Mouse (Mus musculus) forebrain, embryonic 16.5 days (tissue): Measurements from ENCODE around the gene B4galnt1. TPM values are rescaled to one million over a fixed set of nuclear protein-coding genes. Genes with fewer than 3 reads are reported as not detected.
"Not testable (repeated sequence)": the region's sequence is repeated elsewhere in the genome, so short reads cannot be mapped to it uniquely, and the experiment has no call there.

ENCODE experiments used
- ATAC-seq: fragments of 200-750 bp; cut with Nextera tagmentation; 2 replicates; pipeline ENCODE4 v1.8.0; 2017; ENCODE audit warnings: mild to moderate bottlenecking, moderate library complexity
- H3K27ac ChIP-seq: fragments of 300-500 bp; sonication (generic); 2 replicates; pipeline ENCODE4 v1.5.1; 2014; ENCODE audit warnings: low read length, control low read depth
- H3K27me3 ChIP-seq: fragments of 300-500 bp; sonication (generic); replicated peaks from 2 replicates; pipeline ENCODE4 v1.6.1; 2014; ENCODE audit warnings: low read length; ENCODE audit not compliant: control insufficient read depth, insufficient read depth
- H3K36me3 ChIP-seq: fragments of 300-500 bp; sonication (generic); 2 replicates; pipeline ENCODE4 v1.6.1; 2014; ENCODE audit not compliant: control insufficient read depth, insufficient read depth
- H3K4me1 ChIP-seq: fragments of 300-500 bp; sonication (generic); replicated peaks from 2 replicates; pipeline ENCODE4 v1.6.1; 2014; ENCODE audit warnings: low read length; ENCODE audit not compliant: control insufficient read depth, insufficient read depth
- H3K4me2 ChIP-seq: fragments of 300-500 bp; sonication (generic); 2 replicates; pipeline ENCODE4 v1.6.1; 2014; ENCODE audit warnings: mild to moderate bottlenecking, low read length, control low read depth
- H3K4me3 ChIP-seq: fragments of 300-500 bp; sonication (generic); replicated peaks from 2 replicates; pipeline ENCODE4 v1.5.1; 2014; ENCODE audit warnings: mild to moderate bottlenecking, low read length, control low read depth
- H3K9ac ChIP-seq: fragments of 300-500 bp; sonication (generic); replicated peaks from 2 replicates; pipeline ENCODE4 v1.6.1; 2014; ENCODE audit warnings: low read depth, low read length, control low read depth
- H3K9me3 ChIP-seq: fragments of 300-500 bp; sonication (generic); 2 replicates; pipeline ENCODE4 v1.6.1; 2016; ENCODE audit warnings: low read length; ENCODE audit not compliant: control insufficient read depth
- WGBS: fragments of 180-500 bp; shearing (Covaris S2); extraction: QIAGEN DNeasy Blood & Tissue Kit; methylation state at CpG from one replicate; pipeline ENCODE4 v1.1.7; 2014; 5-methylcytosine and 5-hydroxymethylcytosine counted together
- polyA plus RNA-seq: library from polyadenylated mRNA; unstranded; fragments of >200 nt; fragmentation: Nextera tagmentation; extraction: Ambion mirVana; gene quantifications from 2 replicates; pipeline ENCODE4 v1.2.1, GENCODE M21; 2015

The B4galnt1 gene
- polyA plus RNA-seq, 1 experiment from 2014 or later: 45.8 TPM

- WGBS: 77% methylated on average over 9 of the region's 9 CpGs
- Histone ChIP-seq H3K4me1 (peaks cover 17% of the 10 kb centered on the region), H3K4me3 (no peak overlapping the region), H3K9me3 (no peaks in the 10 kb centered on the region), H3K9ac (no peak overlapping the region), H3K27me3 (no peaks in the 10 kb centered on the region), H3K36me3 (no peaks in the 10 kb centered on the region), H3K27ac (no peak overlapping the region), H3K4me2 (no peak overlapping the region)
- ATAC-seq: no peak
These were observed 39.6 kb upstream of the B4galnt1 start for GRCm38 (mm10) chr10:127125210-127126001.

GRCm38 (mm10) chr10:127126579-127126978, 38.4 kb upstream of the B4galnt1 start:
- no peak overlapping the region for H3K4me2 ChIP-seq
- H3K36me3 ChIP-seq: no peaks in the 10 kb centered on the region
- H3K4me1 ChIP-seq: peaks cover 16% of the 10 kb centered on the region
- no peak overlapping the region for H3K27ac ChIP-seq
- no peaks in the 10 kb centered on the region for H3K9me3 ChIP-seq
- no peak for ATAC-seq
- H3K27me3 ChIP-seq: no peaks in the 10 kb centered on the region
- WGBS: 90% methylated on average over 5 of the region's 5 CpGs
- H3K9ac ChIP-seq: no peak overlapping the region
- no peak overlapping the region for H3K4me3 ChIP-seq

- WGBS: 90% methylated on average over 7 of the region's 7 CpGs
- no peaks in the 10 kb centered on the region for H3K36me3 ChIP-seq
- no peak overlapping the region for H3K9ac ChIP-seq
- H3K4me3 ChIP-seq: no peak overlapping the region
- no peak for ATAC-seq
- peaks cover 4% of the 10 kb centered on the region for H3K4me1 ChIP-seq
- no peaks in the 10 kb centered on the region for H3K9me3 ChIP-seq
- no peak overlapping the region for H3K27ac ChIP-seq
- H3K4me2 ChIP-seq: no peak overlapping the region
- H3K27me3 ChIP-seq: no peaks in the 10 kb centered on the region
These were observed 37.2 kb upstream of the B4galnt1 start for GRCm38 (mm10) chr10:127127711-127128279.

- H3K9ac ChIP-seq: no peak overlapping the region
- WGBS: 77% methylated on average over 4 of the region's 4 CpGs
- no peaks in the 10 kb centered on the region for H3K9me3 ChIP-seq
- H3K27ac ChIP-seq: no peak overlapping the region
- no peak for ATAC-seq
- no peaks in the 10 kb centered on the region for H3K27me3 ChIP-seq
- H3K4me3 ChIP-seq: no peak overlapping the region
- no peak overlapping the region for H3K4me2 ChIP-seq
- no peaks in the 10 kb centered on the region for H3K4me1 ChIP-seq
- no peaks in the 10 kb centered on the region for H3K36me3 ChIP-seq
These were observed 35.6 kb upstream of the B4galnt1 start for GRCm38 (mm10) chr10:127129431-127129830.

GRCm38 (mm10) chr10:127132469-127132868, 32.6 kb upstream of the B4galnt1 start:
- 83% methylated on average over 5 of the region's 5 CpGs for WGBS
- H3K27ac ChIP-seq: no peak overlapping the region

GRCm38 (mm10) chr10:127134394-127135035, 30.5 kb upstream of the B4galnt1 start:
- H3K36me3 ChIP-seq, H3K9me3 ChIP-seq, H3K9ac ChIP-seq, H3K27ac ChIP-seq, H3K4me3 ChIP-seq, ATAC-seq, H3K4me1 ChIP-seq, H3K27me3 ChIP-seq, H3K4me2 ChIP-seq: not testable (repeated sequence)
- 77% methylated on average over 3 of the region's 3 CpGs for WGBS

More at GRCm38 (mm10) chr10:127132469-127132868, 32.6 kb upstream of the B4galnt1 start:
- no peaks in the 10 kb centered on the region for H3K9me3 ChIP-seq
- no peaks in the 10 kb centered on the region for H3K36me3 ChIP-seq
- no peak overlapping the region for H3K4me2 ChIP-seq
- no peaks in the 10 kb centered on the region for H3K4me1 ChIP-seq
- no peaks in the 10 kb centered on the region for H3K27me3 ChIP-seq
- no peak for ATAC-seq
- H3K9ac ChIP-seq: no peak overlapping the region
- H3K4me3 ChIP-seq: no peak overlapping the region

- H3K27me3 ChIP-seq: no peaks in the 10 kb centered on the region
- H3K27ac ChIP-seq: no peak overlapping the region
- H3K9me3 ChIP-seq: no peaks in the 10 kb centered on the region
- no peaks in the 10 kb centered on the region for H3K36me3 ChIP-seq
- ATAC-seq: no peak
- H3K4me1 ChIP-seq: no peaks in the 10 kb centered on the region
- H3K9ac ChIP-seq: no peak overlapping the region
- H3K4me3 ChIP-seq: no peak overlapping the region
- WGBS: 57% methylated on average over 8 of the region's 8 CpGs
- no peak overlapping the region for H3K4me2 ChIP-seq
These were observed 29.7 kb upstream of the B4galnt1 start for GRCm38 (mm10) chr10:127135118-127135836.

GRCm38 (mm10) chr10:127136510-127136909, 28.5 kb upstream of the B4galnt1 start:
- H3K27me3 ChIP-seq: no peaks in the 10 kb centered on the region
- H3K4me2 ChIP-seq: no peak overlapping the region
- no peak for ATAC-seq
- no peaks in the 10 kb centered on the region for H3K36me3 ChIP-seq
- no peaks in the 10 kb centered on the region for H3K4me1 ChIP-seq
- H3K27ac ChIP-seq: no peak overlapping the region
- H3K9me3 ChIP-seq: no peaks in the 10 kb centered on the region
- WGBS: 94% methylated on average over 4 of the region's 4 CpGs
- no peak overlapping the region for H3K9ac ChIP-seq
- no peak overlapping the region for H3K4me3 ChIP-seq

GRCm38 (mm10) chr10:127137896-127138295, 27.1 kb upstream of the B4galnt1 start:
- WGBS: 88% methylated on average over 3 of the region's 3 CpGs
- H3K4me3 ChIP-seq: no peak overlapping the region
- H3K27me3 ChIP-seq: no peaks in the 10 kb centered on the region
- H3K4me2 ChIP-seq: no peak overlapping the region
- H3K36me3 ChIP-seq: no peaks in the 10 kb centered on the region
- no peak overlapping the region for H3K9ac ChIP-seq
- ATAC-seq: no peak
- H3K4me1 ChIP-seq: no peaks in the 10 kb centered on the region
- H3K9me3 ChIP-seq: no peaks in the 10 kb centered on the region
- H3K27ac ChIP-seq: no peak overlapping the region
